Mouse (Mus musculus): ENCODE data around the gene Bhlhe23. TPM values are rescaled to one million over a fixed set of nuclear protein-coding genes. Genes with fewer than 3 reads are reported as not detected.

Bhlhe23 gene
- polyA plus RNA-seq, 1 experiment: not detected

DNA sequence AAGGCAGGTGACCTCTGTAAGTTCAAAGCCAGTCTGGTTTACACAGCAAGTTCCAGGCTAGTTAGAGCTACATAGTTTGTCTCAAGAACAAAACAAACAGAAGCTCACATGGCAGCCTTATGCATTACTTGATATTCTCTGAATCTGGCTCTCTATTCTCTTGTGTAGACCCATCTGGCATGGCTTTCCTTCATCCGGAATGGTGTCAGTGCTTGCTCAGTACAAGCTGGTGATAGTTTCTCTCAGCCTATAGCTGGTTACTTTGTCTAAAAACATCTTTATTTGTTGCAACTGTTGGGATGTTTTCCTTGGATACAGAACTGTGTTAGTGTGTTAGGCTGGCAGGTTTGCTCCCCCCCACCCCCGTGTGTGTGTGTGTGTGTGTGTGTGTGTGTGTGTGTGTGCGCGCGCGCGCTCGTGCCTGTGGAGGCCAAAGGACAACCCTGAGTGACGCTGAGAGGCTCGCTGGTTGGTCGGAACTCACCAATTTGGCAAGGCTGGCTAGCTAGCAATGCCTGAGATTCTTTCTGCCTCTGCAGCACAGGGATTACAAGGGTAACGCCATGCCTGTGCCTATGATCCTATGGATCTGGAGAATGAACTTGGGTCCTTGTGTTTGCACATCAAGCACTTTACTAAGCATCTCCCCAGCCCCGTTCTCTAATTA lies 11.0 kb upstream of the Bhlhe23 start:
- no peak for TF ChIP-seq GATA1 (IDR thresholded peaks at IDR 0.05; ENCODE audit: low read length)

- no peak for TF ChIP-seq GATA1 (IDR thresholded peaks at IDR 0.05; ENCODE audit: low read length)
Observed at GRCm38 (mm10) chr2:180786732-180787131, 10.0 kb upstream of the Bhlhe23 start.

DNA sequence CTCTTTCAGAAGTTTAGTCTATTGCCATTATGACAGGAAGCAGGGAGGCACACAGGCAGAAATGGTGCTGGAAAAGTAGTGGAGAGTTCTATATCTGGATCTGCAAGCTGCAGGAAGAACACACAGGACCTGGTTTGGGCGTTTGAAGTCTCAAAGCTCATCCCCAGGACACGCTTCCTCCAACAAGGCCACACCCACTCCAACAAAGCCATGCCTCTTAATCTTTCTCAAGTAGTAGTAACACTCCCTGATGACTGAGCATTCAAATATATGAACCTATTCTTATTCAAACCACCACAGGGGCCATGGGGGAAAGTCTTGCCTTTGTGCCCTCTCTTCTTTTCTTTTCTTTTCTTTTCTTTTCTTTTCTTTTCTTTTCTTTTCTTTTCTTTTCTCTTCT lies 3.6 kb upstream of the Bhlhe23 start:
- TF ChIP-seq GATA1 (IDR thresholded peaks at IDR 0.05; ENCODE audit: low read length): no peak

DNA sequence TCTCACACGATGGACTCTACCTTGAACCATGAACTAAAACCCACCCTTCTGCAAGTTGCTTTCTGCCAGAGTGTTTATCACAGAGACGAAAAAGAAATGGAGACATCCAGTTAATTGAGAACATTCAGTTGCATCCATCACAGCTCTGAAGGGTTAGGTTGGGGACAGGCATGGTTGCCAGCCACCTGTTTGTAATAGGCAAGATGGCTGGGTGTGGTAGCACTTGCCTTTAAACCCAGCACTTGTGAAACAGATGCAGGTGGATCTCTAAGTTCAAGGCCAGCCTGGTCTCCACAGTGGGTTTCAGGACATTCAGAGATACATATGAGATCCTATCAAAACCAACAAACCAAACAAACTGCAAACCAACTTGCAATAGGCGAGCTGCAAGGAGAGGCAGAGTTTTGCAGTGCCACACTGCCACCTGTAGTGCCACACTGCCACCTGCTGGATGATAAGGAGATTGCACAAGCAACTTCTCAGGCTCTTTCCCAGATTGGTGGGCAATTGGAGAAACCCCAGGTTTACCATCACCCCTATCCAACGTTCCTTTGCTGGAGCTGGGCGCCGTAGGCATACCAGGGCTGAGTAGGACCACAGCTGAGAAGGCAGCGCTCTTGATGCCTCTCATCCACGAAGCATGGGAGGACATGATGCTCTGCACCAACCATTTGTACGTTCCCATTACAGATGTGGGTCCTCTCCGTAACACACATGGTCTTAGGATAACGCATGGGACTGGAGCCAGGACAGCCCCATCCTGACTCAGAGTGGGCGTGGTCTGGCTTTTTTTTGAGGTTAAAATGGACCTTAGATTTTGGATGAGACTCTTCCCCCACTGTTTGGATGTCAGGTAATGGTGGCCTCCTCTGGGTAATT lies 2.8 kb upstream of the Bhlhe23 start:
- no peak for TF ChIP-seq GATA1 (IDR thresholded peaks at IDR 0.05; ENCODE audit: low read length)

DNA sequence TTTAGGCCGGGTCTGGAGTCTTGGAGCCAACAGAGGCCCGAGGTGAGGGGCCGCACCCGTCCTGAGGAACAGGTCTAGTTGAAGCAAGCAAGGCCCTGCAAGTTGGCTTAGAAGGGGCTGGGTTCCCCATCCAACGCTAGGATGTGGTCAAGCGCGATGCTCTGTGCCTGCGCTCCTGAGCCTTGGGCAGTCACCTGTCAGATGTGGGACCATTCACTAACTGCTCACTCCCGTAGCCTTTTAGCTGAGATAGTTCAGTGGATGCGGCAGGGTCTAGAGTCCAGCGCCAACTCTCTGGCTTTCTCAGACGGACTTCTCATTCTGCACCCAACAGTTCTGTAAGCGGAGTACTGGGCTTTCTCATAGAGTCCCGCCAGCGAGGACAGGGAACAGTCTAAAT lies 1.1 kb downstream of the Bhlhe23 start:
- no peak for TF ChIP-seq GATA1 (IDR thresholded peaks at IDR 0.05; ENCODE audit: low read length)

DNA sequence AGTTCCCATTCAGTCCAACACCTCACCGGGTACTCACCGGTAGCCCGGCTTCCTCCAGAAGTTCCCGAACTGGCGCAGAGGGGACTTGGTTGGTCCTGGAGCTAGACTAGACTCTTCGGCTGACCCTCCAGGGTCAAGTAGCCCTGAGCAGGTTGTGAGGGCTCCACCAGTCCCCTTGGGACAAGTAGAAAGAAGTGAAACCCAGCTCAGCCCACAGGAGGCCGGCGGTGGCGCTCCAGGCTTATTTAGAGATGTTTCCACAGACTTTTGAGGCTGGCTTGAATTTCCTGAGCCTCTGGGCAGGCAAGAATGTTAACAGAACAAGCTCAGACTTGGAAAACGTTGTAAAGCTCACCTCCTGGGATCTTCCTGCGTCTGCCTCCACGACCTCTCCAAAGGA lies 1.5 kb downstream of the Bhlhe23 start:
- TF ChIP-seq GATA1 (IDR thresholded peaks at IDR 0.05; ENCODE audit: low read length): no peak

DNA sequence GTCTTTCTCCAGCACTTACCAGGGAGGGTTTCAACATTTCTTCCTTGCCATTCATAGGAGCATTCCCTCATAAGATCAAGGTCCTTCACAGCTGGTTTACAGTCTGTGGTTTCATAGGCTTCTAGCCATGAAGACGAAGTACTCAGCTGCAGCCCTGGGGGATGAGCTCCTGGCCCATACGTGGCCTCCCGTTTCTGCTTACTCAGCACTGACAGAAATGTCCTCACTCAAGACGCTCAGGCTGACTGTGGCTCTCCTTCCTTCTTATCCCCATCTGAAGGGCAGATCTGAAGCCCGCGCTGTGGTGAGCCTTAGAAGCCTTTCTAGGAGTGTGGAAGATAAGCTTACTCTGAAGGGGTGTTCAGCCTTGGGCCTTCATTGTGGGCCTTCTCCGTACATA lies 11.0 kb downstream of the Bhlhe23 start:
- no peak for TF ChIP-seq GATA1 (IDR thresholded peaks at IDR 0.05; ENCODE audit: low read length)

GRCm38 (mm10) chr2:180764986-180765385 lies 11.7 kb downstream of the Bhlhe23 start:
- TF ChIP-seq GATA1 (IDR thresholded peaks at IDR 0.05; ENCODE audit: low read length): no peak

- no peak for TF ChIP-seq GATA1 (IDR thresholded peaks at IDR 0.05; ENCODE audit: low read length)
Observed at GRCm38 (mm10) chr2:180758513-180759263, 18.0 kb downstream of the Bhlhe23 start.

- no peak for TF ChIP-seq GATA1 (IDR thresholded peaks at IDR 0.05; ENCODE audit: low read length)
Observed at GRCm38 (mm10) chr2:180756786-180757185, 19.9 kb downstream of the Bhlhe23 start.

DNA sequence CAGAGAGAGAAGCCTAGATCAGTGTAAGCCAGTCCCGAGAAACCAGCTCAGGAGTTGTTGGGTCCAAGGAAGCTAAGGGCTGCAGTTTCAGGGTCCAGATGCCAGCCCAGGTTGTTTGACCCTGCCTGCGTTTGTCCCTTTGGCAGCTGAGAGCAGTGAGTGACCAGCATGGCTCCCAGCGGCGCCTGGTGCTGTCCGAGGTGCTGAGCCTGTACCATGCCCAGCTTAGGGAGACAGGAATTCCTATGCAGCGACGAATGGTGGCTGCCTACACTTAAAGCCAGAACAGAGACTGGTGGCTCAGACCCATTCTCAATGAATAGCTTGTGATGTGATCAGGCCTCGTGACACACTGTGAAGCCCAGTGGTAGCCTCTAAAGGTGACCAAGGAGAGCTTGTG lies 20.8 kb downstream of the Bhlhe23 start:
- no peak for TF ChIP-seq GATA1 (IDR thresholded peaks at IDR 0.05; ENCODE audit: low read length)

DNA sequence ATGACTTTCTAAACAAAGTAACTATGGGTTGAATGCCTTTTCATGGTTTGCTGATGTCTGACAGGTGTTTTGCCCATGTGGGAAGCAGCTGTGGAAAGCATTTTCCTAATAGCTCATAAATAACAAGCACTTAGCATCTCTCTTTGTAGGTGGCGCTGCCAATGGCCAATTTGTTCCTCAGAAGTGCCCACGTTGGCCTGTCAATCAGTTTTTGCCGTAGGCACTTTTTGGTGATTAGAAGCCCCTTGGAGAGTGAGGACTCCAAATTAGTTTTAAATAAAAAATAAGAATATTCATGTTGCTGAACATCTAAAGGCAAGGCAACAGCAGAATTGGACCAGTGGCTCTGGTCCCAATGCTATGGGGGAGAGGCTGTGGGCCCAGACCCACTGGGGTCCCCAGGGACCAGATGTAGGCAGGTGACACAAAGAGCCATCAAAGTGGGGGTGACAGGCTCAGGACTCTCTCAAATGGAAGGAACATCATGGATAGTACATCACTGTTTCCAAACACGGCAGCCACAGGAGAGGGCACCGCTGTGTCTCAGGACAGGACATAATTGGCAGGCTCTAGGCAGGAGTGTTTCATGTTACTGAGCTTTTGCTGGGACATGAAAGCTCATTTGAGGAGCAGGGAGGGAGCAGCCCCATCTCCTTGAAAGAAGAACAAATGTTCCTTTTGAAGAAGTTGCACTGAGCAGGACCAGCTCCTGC lies 21.6 kb downstream of the Bhlhe23 start:
- TF ChIP-seq GATA1 (IDR thresholded peaks at IDR 0.05; ENCODE audit: low read length): no peak

- TF ChIP-seq GATA1 (IDR thresholded peaks at IDR 0.05; ENCODE audit: low read length): no peak
Observed at GRCm38 (mm10) chr2:180748904-180749303, 27.8 kb downstream of the Bhlhe23 start.

DNA sequence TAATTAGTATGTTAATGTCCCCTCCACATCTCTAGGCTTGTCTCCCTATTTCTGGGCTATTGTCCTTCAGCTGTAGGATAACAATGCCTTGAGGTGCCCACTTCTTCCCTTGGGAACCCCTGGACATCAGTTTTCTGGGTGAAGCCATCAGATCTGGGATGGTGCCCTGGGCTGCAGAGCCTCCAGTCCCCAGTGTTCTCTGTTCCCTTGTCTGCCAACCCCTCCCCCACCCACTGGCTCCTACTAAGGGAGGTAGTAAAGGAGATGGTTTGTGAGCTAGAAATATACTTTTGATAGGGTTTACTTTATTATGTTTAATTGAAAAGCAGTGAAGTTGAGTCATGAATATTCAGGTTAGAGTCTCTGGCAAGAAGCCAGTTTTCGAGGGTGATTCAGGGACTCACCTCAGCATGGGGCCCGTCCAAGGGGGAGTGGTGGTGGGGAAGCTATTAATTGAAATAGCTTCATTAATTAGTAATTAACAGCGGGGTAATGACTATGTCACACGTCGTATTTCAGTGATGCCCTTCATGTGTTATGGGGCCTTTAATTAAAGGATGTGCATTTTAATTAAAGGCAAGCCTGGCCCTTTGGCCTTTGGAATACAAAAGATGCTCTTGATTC lies 30.0 kb downstream of the Bhlhe23 start:
- no peak for TF ChIP-seq GATA1 (IDR thresholded peaks at IDR 0.05; ENCODE audit: low read length)

Measured in G1E-ER4 (cell line).